Mouse (Mus musculus) embryonic facial prominence, embryonic 10.5 days (tissue): ENCODE measurements around the gene Tnfaip8l2. TPM values are rescaled to one million over a fixed set of nuclear protein-coding genes. Genes with fewer than 3 reads are reported as not detected.
"Not testable (repeated sequence)": the region's sequence is repeated elsewhere in the genome, so short reads cannot be mapped to it uniquely, and the experiment has no call there.

ENCODE experiments used
- DNase-seq: peaks from one replicate; pipeline ENCODE4 v3.0.0-alpha.2; 2017; ENCODE audit warnings: low spot score
- H3K27ac ChIP-seq: fragments of 300-500 bp; sonication (generic); replicated peaks from 2 replicates; pipeline ENCODE4 v1.5.1; 2016; ENCODE audit warnings: mild to moderate bottlenecking
- H3K27me3 ChIP-seq: fragments of 300-500 bp; sonication (generic); replicated peaks from 2 replicates; pipeline ENCODE4 v1.6.1; 2016; ENCODE audit warnings: low read depth, mild to moderate bottlenecking; ENCODE audit not compliant: poor library complexity, severe bottlenecking
- H3K36me3 ChIP-seq: fragments of 300-500 bp; sonication (generic); replicated peaks from 2 replicates; pipeline ENCODE4 v1.6.1; 2016; ENCODE audit warnings: mild to moderate bottlenecking, moderate library complexity
- H3K4me1 ChIP-seq: fragments of 300-500 bp; sonication (generic); 2 replicates; pipeline ENCODE4 v1.6.1; 2016
- H3K4me3 ChIP-seq: fragments of 300-500 bp; sonication (generic); 2 replicates; pipeline ENCODE4 v1.5.1; 2016; ENCODE audit warnings: mild to moderate bottlenecking, moderate library complexity
- H3K9me3 ChIP-seq: fragments of 300-500 bp; sonication (generic); 2 replicates; pipeline ENCODE4 v1.6.1; 2016; ENCODE audit warnings: mild to moderate bottlenecking
- WGBS: fragments of 180-500 bp; shearing (Covaris S2); methylation state at CpG from one replicate; pipeline ENCODE4 v1.1.7; 2016; 5-methylcytosine and 5-hydroxymethylcytosine counted together
- polyA plus RNA-seq: library from polyadenylated mRNA; unstranded; fragments of >200 nt; fragmentation: Nextera tagmentation; extraction: Ambion mirVana; gene quantifications from 2 replicates; pipeline ENCODE4 v1.2.1, GENCODE M21; 2016

Tnfaip8l2 gene
- polyA plus RNA-seq, 1 experiment from 2014 or later = 2.8 TPM

DNA sequence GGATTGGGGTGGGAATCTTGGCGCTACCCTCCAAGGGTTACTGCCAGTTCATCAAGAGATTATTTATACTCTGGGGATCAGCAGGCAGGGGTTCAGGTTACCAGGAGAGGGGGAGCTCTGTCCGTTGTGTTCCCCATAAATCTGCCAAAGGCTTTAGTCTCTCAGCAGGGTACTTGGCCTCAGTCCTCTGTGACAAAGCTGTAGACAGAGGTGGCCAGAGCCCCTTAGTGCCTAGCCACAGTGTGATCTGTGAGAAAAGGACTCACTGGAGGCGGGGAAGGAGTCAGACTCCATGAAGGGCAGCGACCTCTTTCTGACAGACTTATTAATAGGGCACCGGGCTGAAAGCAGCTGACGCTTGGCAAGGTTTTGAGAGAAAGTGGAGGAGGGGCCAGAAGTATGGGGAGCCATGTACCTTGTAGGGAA lies 12.9 kb downstream of the Tnfaip8l2 start:
- no peak overlapping the region for H3K4me3 ChIP-seq
- DNase-seq = no peak
- 67% methylated on average over 6 of the region's 6 CpGs for WGBS
- H3K36me3 ChIP-seq = peaks cover 48% of the 10 kb centered on the region
- no peak overlapping the region for H3K27ac ChIP-seq
- H3K9me3 ChIP-seq = no peaks in the 10 kb centered on the region
- H3K27me3 ChIP-seq = no peaks in the 10 kb centered on the region
- H3K4me1 ChIP-seq = peaks cover 9% of the 10 kb centered on the region

DNA sequence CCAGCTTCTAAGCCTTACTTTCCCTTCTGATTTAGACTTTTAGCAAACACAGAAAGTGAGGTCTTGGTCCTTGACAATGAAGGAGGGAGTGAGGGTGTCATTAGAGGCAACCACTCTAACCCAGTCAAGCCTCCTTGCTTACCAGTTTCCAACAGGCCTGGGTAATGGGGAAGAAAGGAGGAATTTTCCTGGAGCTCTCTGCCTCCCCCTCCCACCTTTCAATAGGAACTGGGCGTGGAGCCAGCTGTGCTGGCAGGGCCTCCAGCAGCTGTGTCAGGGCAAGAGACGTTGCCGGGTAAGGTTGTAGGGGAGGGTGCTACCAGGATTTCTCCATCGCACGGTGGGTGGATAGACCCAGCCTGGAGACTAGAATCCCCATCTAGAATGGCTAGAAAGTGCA lies 17.2 kb downstream of the Tnfaip8l2 start:
- no peaks in the 10 kb centered on the region for H3K9me3 ChIP-seq
- H3K36me3 ChIP-seq = peaks cover 65% of the 10 kb centered on the region
- 64% methylated on average over 5 of the region's 5 CpGs for WGBS
- H3K4me1 ChIP-seq = no peaks in the 10 kb centered on the region
- no peak overlapping the region for H3K4me3 ChIP-seq
- H3K27ac ChIP-seq = no peak overlapping the region
- H3K27me3 ChIP-seq = no peaks in the 10 kb centered on the region
- DNase-seq = no peak

DNA sequence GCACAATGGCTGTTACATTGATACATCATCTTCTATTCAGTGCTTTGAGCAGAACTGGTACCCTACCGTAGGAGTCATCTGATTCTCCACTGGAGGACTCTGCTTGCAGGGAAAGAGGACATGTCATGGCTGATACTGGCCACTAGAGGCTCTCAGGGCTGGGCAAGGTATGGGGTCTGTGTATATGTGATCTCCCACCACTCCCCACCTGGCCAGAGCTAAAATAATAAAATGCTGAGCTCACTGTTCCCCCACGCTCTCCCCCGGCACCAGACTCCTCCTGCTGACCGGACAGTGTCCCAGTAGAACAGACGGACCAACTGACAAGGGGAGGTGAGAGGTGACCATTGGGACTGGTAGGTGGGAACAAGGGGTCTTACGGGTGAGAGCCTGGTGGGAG lies 17.9 kb downstream of the Tnfaip8l2 start, which contains the start of gene Tmod4:
Gene Tmod4 (plus strand): TSS at position 231 of the 400 bp plus-strand sequence.
- no peak for DNase-seq
- Histone ChIP-seq H3K4me3 (no peak within 1 kb of the TSS), H3K36me3 (peaks cover 65% of the 10 kb centered on the region), H3K4me1 (no peaks in the 10 kb centered on the region), H3K9me3 (no peaks in the 10 kb centered on the region), H3K27me3 (no peaks in the 10 kb centered on the region), H3K27ac (no peak within 1 kb of the TSS)
- WGBS = 67% methylated on average over 6 of the region's 6 CpGs

DNA sequence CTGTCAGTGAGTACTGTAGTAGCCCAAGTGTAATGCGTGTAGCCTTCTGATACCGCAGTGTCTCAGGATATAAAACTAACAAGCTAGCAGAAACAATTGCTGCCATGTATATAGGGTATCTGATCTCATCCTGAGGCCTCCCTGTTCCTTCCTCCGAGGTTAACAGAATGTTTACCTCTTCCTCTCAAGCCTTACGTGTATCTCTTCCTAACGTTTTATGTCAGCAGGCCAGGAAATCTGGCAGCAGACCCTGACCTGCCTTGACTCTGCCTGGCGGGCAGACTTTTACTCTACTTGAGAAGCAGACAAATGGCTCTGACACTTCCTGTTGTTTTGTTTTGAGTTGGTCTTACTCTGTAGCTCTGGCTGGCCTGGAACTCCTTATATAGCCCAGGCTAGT lies 20.6 kb downstream of the Tnfaip8l2 start:
- 86% methylated on average over 6 of the region's 6 CpGs for WGBS
- H3K36me3 ChIP-seq = peaks cover 75% of the 10 kb centered on the region
- H3K9me3 ChIP-seq = no peaks in the 10 kb centered on the region
- H3K27me3 ChIP-seq = no peaks in the 10 kb centered on the region
- H3K27ac ChIP-seq = no peak overlapping the region
- no peaks in the 10 kb centered on the region for H3K4me1 ChIP-seq
- H3K4me3 ChIP-seq = no peak overlapping the region
- no peak for DNase-seq

DNA sequence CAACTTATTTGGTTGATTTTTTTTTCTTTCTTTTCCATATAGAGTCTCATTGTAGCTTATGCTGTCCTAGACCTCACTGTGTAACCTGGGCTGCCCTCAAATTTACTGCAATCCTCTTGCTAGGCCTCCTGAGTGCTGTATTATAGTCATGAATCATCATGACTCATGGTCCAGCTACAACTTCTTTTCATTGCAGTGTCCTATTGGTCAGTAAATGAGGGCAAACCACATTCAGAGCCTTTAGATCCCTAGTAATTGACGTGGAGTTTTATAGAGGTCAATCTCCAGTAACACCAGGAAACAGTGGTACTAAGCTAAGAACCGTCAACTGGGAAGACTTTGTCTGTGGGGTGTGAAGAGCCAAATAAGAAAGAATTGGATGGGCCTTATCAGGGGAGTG lies 24.4 kb downstream of the Tnfaip8l2 start:
- 93% methylated on average over 2 of the region's 2 CpGs for WGBS
- no peak overlapping the region for H3K27ac ChIP-seq
- H3K4me3 ChIP-seq = no peak overlapping the region
- H3K36me3 ChIP-seq = peaks cover 90% of the 10 kb centered on the region
- no peak for DNase-seq
- H3K9me3 ChIP-seq = no peaks in the 10 kb centered on the region
- H3K27me3 ChIP-seq = no peaks in the 10 kb centered on the region
- no peaks in the 10 kb centered on the region; the same call in 1 of the 2 replicates for H3K4me1 ChIP-seq

DNA sequence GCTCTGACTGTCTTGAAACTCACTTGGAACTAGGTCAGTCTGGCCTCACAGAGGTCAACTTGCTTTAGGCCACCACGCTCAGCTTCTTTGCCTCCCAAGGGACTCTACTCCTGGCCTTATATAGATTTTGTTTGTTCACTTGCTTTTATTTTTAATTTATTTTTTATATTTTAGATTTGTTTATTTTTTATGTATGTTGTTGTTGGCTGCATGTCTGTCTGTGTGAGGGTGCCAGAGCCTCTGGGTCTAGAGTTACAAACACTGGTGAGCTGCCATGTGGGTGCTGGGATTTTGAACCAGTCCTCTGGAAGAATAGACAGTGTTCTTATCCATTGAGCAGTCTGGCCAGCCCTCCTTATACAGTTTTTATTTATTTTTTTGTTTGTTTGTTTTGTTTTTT lies 29.4 kb downstream of the Tnfaip8l2 start:
- Histone ChIP-seq H3K27me3 (no peaks in the 10 kb centered on the region), H3K27ac (no peak overlapping the region), H3K4me3 (peak overlapping the region; percentile 89), H3K9me3 (no peaks in the 10 kb centered on the region), H3K36me3 (peaks cover 40% of the 10 kb centered on the region), H3K4me1 (peaks cover 12% of the 10 kb centered on the region)
- DNase-seq = no peak
- 86% methylated on average over 1 of the region's 1 CpGs for WGBS

DNA sequence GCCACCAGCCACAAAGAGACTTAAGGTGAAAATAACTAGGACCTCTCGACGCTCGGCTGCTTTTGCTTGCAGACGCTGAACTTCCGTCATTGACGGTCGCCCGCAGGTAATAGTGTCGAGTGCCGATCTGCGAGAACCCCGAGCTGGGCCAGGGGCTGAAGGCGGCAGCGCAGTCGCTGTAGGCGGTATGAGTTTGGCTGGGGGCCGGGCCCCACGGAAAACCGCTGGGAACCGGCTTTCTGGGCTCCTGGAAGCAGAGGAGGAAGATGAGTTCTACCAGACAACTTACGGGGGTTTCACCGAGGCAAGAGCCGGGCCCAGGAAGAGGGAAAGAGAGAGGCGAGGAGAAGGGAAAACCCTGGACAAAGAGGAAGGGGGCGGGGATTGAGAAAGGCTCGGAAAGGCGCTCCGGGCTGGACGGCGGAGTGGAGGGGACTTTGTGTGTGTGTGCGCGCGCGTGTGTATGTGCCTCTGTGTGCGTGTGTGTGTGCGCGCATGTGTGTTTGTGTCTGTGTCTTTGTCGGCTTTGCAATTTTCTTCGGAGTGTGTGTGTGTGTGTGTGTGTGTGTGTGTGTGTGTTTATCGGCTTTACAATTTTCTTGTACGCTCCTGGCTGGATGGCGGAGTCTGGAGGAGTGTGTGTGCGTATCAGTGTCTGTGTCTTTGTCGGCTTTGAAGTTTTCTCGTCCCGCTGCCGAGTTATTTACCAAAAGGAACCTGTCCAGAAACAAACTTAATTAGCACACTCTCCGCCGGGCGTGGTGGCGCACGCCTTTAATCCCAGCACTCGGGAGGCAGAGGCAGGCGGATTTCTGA lies 31.0 kb downstream of the Tnfaip8l2 start, which contains the start of gene Vps72:
Gene Vps72 (plus strand): TSS at position 112 of the 816 bp plus-strand sequence.
- Histone ChIP-seq H3K27ac (peak within 1 kb of the TSS; percentile 98), H3K36me3 (peaks cover 24% of the 10 kb centered on the region), H3K27me3 (no peaks in the 10 kb centered on the region), H3K4me1 (peaks cover 12% of the 10 kb centered on the region), H3K9me3 (no peaks in the 10 kb centered on the region), H3K4me3 (peak within 1 kb of the TSS; percentile 89)
- DNase-seq = peak; percentile 93
- WGBS = 1% methylated on average over 54 of the region's 54 CpGs

DNA sequence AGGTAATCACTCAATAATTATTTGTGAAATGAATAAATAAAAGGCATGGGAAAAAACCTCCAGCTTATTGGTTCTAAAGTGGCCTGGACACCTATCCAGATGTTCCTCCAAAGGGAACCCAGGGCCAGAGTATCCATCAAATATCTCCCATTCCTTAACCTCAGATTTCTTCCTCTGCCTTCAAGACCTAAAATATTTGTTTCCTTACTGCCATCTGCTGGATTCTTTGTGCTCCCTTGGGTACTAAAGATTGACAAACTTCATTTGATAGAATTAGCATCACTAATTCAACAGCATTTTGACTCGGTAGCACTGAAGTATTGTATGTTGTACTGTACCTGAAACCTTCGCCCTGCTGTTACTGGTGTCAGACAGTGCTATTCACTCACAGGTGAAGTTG lies 34.3 kb downstream of the Tnfaip8l2 start:
- H3K27ac ChIP-seq = no peak overlapping the region
- DNase-seq = no peak
- H3K9me3 ChIP-seq = no peaks in the 10 kb centered on the region
- H3K36me3 ChIP-seq = peaks cover 9% of the 10 kb centered on the region
- peaks cover 24% of the 10 kb centered on the region for H3K4me1 ChIP-seq
- H3K27me3 ChIP-seq = no peaks in the 10 kb centered on the region
- 69% methylated on average over 2 of the region's 2 CpGs for WGBS
- H3K4me3 ChIP-seq = no peak overlapping the region

DNA sequence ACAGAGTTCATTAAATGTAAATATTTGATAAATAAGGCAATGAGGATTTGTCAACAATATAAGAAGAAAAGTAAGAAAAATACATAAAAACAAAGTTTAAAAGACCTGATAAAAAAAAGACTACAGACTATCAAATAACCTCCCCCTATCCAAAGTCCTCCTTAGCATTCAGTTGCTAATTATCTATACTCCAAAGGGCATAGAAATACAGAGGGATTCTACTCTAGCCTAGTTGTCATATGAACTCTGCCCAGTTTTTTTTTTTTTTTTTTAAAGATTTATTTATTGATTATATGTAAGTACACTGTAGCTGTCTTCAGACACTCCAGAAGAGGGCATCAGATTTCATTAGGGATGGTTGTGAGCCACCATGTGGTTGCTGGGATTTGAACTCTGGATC lies 34.9 kb downstream of the Tnfaip8l2 start:
- not testable (repeated sequence) for DNase-seq, H3K27me3 ChIP-seq, H3K9me3 ChIP-seq
- Histone ChIP-seq H3K27ac (peak overlapping the region; percentile 89; the same call in 1 of the 2 replicates), H3K36me3 (peaks cover 14% of the 10 kb centered on the region), H3K4me1 (peaks cover 20% of the 10 kb centered on the region), H3K4me3 (peak overlapping the region; percentile 91)

DNA sequence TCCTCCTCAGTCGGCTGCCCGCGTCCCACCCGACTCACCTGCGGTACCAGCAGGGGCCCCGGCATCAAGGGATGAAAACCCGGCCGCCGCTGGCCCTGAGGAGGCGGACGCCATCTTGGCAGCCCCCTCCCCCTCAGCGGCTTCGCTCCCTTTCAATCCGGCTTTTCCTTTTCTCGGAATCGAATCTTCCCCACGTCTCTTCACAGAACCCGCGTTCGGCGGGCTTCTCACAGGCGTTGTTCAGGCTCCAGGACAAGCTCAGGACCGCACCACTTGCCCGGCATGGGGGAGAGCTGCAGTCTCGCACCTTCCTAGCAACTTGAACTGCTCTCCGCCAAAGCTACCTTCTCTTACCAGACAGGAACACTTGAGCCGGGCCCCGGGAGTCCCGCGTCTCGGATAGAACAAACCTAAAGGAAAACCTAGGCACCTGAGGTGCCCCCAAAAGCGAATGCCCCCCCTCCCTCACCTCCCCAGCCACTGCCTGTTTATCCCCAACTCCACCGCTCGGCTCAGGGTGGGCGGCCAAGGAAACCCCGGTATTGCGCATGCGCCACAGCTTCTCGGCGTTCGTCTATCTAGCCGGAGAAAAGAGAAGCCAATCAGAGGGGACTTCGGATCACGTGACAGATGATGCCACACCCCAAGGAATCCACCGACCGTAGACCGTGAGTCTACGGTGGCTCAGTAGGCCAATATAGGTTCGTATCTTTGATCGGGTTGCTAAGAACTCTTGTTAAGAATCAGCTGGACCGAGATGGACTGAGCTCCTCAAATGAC lies 35.6 kb downstream of the Tnfaip8l2 start, which contains the start of gene Pip5k1a:
Gene Pip5k1a (minus strand): TSS at position 593 of the 780 bp plus-strand sequence.
- Histone ChIP-seq H3K4me1 (peaks cover 14% of the 10 kb centered on the region), H3K9me3 (no peaks in the 10 kb centered on the region), H3K27ac (peak within 1 kb of the TSS; percentile 89), H3K4me3 (peak within 1 kb of the TSS; percentile 91), H3K27me3 (no peaks in the 10 kb centered on the region), H3K36me3 (peaks cover 20% of the 10 kb centered on the region)
- DNase-seq = peak; percentile 98
- under 1% methylated on average over 51 of the region's 51 CpGs for WGBS

DNA sequence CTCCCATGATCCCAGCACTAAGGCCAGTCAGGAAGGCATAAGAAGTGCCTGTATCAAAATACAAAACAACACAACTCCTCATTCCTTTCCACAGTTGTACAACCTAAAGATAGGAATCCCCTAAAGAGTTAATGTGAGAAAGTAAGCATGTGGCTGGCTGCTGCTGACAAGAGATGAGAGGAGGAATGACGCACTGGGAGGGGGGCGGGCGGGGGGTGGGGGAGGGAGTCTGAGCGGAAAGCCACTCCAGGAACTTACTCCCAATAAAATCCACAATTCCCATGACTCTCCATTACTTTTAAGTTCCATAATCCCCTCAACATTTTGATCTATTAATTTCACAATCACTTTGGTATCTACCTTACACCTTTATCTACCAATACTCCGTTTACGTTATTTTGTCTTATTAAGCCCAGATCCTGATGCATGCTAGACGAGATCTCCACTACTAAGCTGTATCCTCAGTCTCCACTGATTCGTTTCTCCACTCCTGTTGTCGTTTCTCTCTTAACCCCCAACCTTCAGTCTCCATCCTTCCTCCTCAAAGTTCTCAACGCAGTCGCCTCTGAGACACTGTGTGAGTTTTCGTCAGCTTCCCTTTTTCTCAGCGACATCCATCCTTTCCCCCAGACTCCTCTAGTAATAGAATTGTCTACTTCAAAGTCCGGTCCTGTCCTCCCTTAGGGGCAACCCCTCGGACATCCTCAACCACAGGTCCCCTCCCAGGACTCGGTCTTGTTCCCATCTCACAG lies 36.4 kb downstream of the Tnfaip8l2 start:
- WGBS = under 1% methylated on average over 16 of the region's 16 CpGs
- peaks cover 28% of the 10 kb centered on the region for H3K36me3 ChIP-seq
- peak overlapping the region; percentile 91 for H3K4me3 ChIP-seq
- H3K27me3 ChIP-seq = no peaks in the 10 kb centered on the region
- peak overlapping the region; percentile 89 for H3K27ac ChIP-seq
- DNase-seq = no peak
- H3K9me3 ChIP-seq = no peaks in the 10 kb centered on the region
- H3K4me1 ChIP-seq = peaks cover 14% of the 10 kb centered on the region

DNA sequence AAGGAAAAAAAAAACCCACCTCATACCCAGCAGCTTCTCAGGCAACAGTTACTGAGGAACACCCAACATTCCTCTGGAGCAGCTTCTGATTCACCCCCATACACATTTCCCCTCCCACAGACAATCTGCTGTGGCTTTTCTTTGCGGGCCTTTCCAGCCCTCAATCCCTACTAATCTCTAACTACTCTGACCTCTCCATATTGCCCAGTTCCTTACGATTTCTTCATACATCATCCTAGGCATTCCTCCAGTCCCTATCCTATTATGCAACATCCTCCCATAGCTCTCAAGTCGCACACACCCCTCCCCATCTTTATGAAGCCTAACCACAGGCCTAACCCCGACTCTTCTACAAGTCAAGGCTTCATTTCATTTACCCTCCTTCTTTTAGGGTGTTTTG lies 37.0 kb downstream of the Tnfaip8l2 start:
- Histone ChIP-seq H3K4me3 (peak overlapping the region; percentile 91), H3K27me3 (no peaks in the 10 kb centered on the region), H3K36me3 (peaks cover 30% of the 10 kb centered on the region), H3K9me3 (no peaks in the 10 kb centered on the region), H3K27ac (no peak overlapping the region), H3K4me1 (peaks cover 14% of the 10 kb centered on the region)
- WGBS = 77% methylated on average over 4 of the region's 4 CpGs
- DNase-seq = no peak
